Mouse (Mus musculus) kidney, adult 2 months (tissue): Measurements from ENCODE around the gene Aagab. TPM values are rescaled to one million over a fixed set of nuclear protein-coding genes. Genes with fewer than 3 reads are reported as not detected.
A peak's percentile ranks its signal among the peaks of the same experiment; 100 is the strongest.

Source experiments
- DNase-seq: peaks from one replicate; pipeline ENCODE4 v3.0.0; 2021
- H3K27ac ChIP-seq: fragments of 200-500 bp; 2 replicates; pipeline ENCODE4 v1.5.1; 2012; ENCODE audit warnings: low read depth, low read length, control low read depth, inconsistent platforms; ENCODE audit not compliant: insufficient read depth
- H3K27me3 ChIP-seq: fragments of 200-500 bp; replicated peaks from 2 replicates; pipeline ENCODE4 v1.6.1; 2012; ENCODE audit warnings: mild to moderate bottlenecking, moderate library complexity, low read length, inconsistent platforms; ENCODE audit not compliant: control insufficient read depth, insufficient read depth
- H3K36me3 ChIP-seq: fragments of 200-500 bp; 2 replicates; pipeline ENCODE4 v1.6.1; 2012; ENCODE audit warnings: mild to moderate bottlenecking, moderate library complexity, low read length, inconsistent platforms; ENCODE audit not compliant: control insufficient read depth, insufficient read depth
- H3K4me1 ChIP-seq: fragments of 200-500 bp; 2 replicates; pipeline ENCODE4 v1.6.1; 2011; ENCODE audit warnings: low read length; ENCODE audit not compliant: control insufficient read depth, insufficient read depth
- H3K4me3 ChIP-seq: fragments of 200-500 bp; 2 replicates; pipeline ENCODE4 v1.5.1; 2011; ENCODE audit warnings: mild to moderate bottlenecking, low read depth, low read length, control low read depth; ENCODE audit not compliant: insufficient read depth
- CTCF ChIP-seq: fragments of 200-500 bp; conservative IDR thresholded peaks from 2 replicates; pipeline ENCODE4 v1.5.1; 2011; ENCODE audit warnings: low read depth, mild to moderate bottlenecking, control low read depth, low read length, moderate library complexity, mixed read lengths; ENCODE audit not compliant: insufficient read depth, insufficient read length
- POLR2A ChIP-seq: fragments of 200-500 bp; IDR thresholded peaks from one replicate; pipeline ENCODE4 v1.6.1; 2011; ENCODE audit warnings: low read depth, low read length, control low read depth
- WGBS: fragments of 180-500 bp; shearing (Covaris S2); methylation state at CpG from one replicate; pipeline ENCODE4 v1.1.7; 2018; 5-methylcytosine and 5-hydroxymethylcytosine counted together
- polyA plus RNA-seq: library from polyadenylated mRNA; depleted of rRNA; stranded (reverse); fragments of >200 nt; gene quantifications from 2 replicates; pipeline ENCODE4 v1.2.3, GENCODE M21; 2012

Gene Aagab
- polyA plus RNA-seq, 1 experiment: 15.7 TPM

GRCm38 (mm10) chr9:63568314-63568713 is 34.1 kb upstream of the Aagab start:
- Histone ChIP-seq H3K27ac (no peak overlapping the region), H3K36me3 (no peaks in the 10 kb centered on the region), H3K27me3 (no peaks in the 10 kb centered on the region), H3K4me1 (no peaks in the 10 kb centered on the region), H3K4me3 (no peak overlapping the region)
- DNase-seq: no peak
- no peak for TF ChIP-seq POLR2A
- no peak for TF ChIP-seq CTCF
- WGBS: 79% methylated on average over 6 of the region's 6 CpGs

- 29% methylated on average over 8 of the region's 8 CpGs for WGBS
- DNase-seq: peak; percentile 27
- H3K27me3 ChIP-seq: no peaks in the 10 kb centered on the region
- H3K4me1 ChIP-seq: no peaks in the 10 kb centered on the region
- no peak overlapping the region for H3K27ac ChIP-seq
- H3K36me3 ChIP-seq: no peaks in the 10 kb centered on the region
- TF ChIP-seq POLR2A (no peak), CTCF (no peak)
- H3K4me3 ChIP-seq: no peak overlapping the region
Measured at GRCm38 (mm10) chr9:63568808-63569207, 33.7 kb upstream of the Aagab start.

GRCm38 (mm10) chr9:63571895-63572294 is 30.6 kb upstream of the Aagab start:
- no peaks in the 10 kb centered on the region for H3K36me3 ChIP-seq
- no peak overlapping the region for H3K4me3 ChIP-seq
- H3K27ac ChIP-seq: no peak overlapping the region
- no peak for DNase-seq
- H3K27me3 ChIP-seq: no peaks in the 10 kb centered on the region
- no peak for TF ChIP-seq CTCF
- TF ChIP-seq POLR2A: no peak
- no peaks in the 10 kb centered on the region for H3K4me1 ChIP-seq
- 34% methylated on average over 6 of the region's 6 CpGs for WGBS

GRCm38 (mm10) chr9:63572874-63573273 is 29.6 kb upstream of the Aagab start:
- H3K27me3 ChIP-seq: no peaks in the 10 kb centered on the region
- peak; percentile 20 for DNase-seq
- TF ChIP-seq CTCF: peak; percentile 24; the same call in 1 of the 2 replicates
- TF ChIP-seq POLR2A: no peak
- H3K4me1 ChIP-seq: no peaks in the 10 kb centered on the region
- 74% methylated on average over 7 of the region's 7 CpGs for WGBS
- H3K36me3 ChIP-seq: no peaks in the 10 kb centered on the region
- no peak overlapping the region for H3K4me3 ChIP-seq
- H3K27ac ChIP-seq: no peak overlapping the region

GRCm38 (mm10) chr9:63577469-63577868 is 25.0 kb upstream of the Aagab start:
- Histone ChIP-seq H3K36me3 (no peaks in the 10 kb centered on the region), H3K27me3 (no peaks in the 10 kb centered on the region), H3K4me3 (no peak overlapping the region), H3K4me1 (no peaks in the 10 kb centered on the region), H3K27ac (no peak overlapping the region)
- 88% methylated on average over 3 of the region's 3 CpGs for WGBS
- no peak for TF ChIP-seq POLR2A
- TF ChIP-seq CTCF: no peak
- DNase-seq: no peak

- Histone ChIP-seq H3K27ac (no peak overlapping the region), H3K36me3 (no peaks in the 10 kb centered on the region), H3K4me1 (no peaks in the 10 kb centered on the region), H3K27me3 (no peaks in the 10 kb centered on the region), H3K4me3 (no peak overlapping the region)
- 91% methylated on average over 5 of the region's 5 CpGs for WGBS
- no peak for DNase-seq
- TF ChIP-seq POLR2A (no peak), CTCF (peak; percentile 25; the same call in 1 of the 2 replicates)
Measured at GRCm38 (mm10) chr9:63579644-63580043, 22.8 kb upstream of the Aagab start.

GRCm38 (mm10) chr9:63580046-63580445 is 22.4 kb upstream of the Aagab start:
- Histone ChIP-seq H3K27ac (no peak overlapping the region), H3K4me1 (no peaks in the 10 kb centered on the region), H3K36me3 (no peaks in the 10 kb centered on the region), H3K27me3 (no peaks in the 10 kb centered on the region), H3K4me3 (no peak overlapping the region)
- WGBS: 87% methylated on average over 2 of the region's 2 CpGs
- DNase-seq: no peak
- no peak for TF ChIP-seq POLR2A
- no peak for TF ChIP-seq CTCF

GRCm38 (mm10) chr9:63581778-63582177 is 20.7 kb upstream of the Aagab start:
- Histone ChIP-seq H3K27ac (no peak overlapping the region), H3K4me1 (no peaks in the 10 kb centered on the region), H3K27me3 (no peaks in the 10 kb centered on the region), H3K4me3 (no peak overlapping the region), H3K36me3 (no peaks in the 10 kb centered on the region)
- 92% methylated on average over 4 of the region's 4 CpGs for WGBS
- DNase-seq: no peak
- TF ChIP-seq CTCF (no peak), POLR2A (no peak)
